Mouse (Mus musculus): ENCODE results near the gene Ptger3. TPM values are rescaled to one million over a fixed set of nuclear protein-coding genes. Genes with fewer than 3 reads are reported as not detected.
A peak's percentile ranks its signal among the peaks of the same experiment; 100 is the strongest.

Gene Ptger3
- 13.6 and 13.9 TPM in 2 replicates for polyA plus RNA-seq (2015; fragmentation: Nextera tagmentation; extraction: Ambion mirVana)

DNA sequence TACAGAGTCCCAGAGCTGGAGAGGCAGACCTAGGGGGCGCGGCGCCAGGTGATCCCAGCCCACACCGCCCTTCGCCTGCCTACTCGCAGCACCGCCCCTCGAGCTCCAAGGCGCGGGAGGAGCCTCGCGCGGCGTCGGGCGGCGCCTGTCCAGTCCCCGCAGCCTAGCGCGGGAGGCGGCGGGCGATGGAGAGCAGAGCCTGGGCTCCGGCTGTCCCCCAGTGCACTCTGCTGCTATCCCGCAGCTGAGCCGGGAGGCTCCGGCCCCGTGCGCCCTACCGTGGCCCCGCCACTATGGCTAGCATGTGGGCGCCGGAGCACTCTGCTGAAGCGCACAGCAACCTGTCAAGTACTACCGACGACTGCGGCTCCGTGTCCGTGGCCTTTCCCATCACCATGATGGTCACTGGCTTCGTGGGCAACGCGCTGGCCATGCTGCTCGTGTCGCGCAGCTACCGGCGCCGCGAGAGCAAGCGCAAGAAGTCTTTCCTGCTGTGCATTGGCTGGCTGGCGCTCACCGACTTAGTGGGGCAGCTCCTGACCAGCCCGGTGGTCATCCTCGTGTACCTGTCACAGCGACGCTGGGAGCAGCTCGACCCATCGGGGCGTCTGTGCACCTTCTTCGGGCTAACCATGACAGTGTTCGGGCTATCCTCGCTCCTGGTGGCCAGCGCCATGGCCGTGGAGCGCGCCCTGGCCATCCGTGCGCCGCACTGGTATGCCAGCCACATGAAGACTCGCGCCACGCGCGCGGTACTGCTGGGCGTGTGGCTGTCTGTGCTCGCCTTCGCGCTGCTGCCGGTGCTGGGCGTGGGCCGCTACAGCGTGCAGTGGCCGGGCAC, at the start of gene Ptger3:
Ptger3 (plus strand) TSS at position 168 of the 841 bp plus-strand sequence.
- H3K9ac ChIP-seq: peak within 1 kb of the TSS; percentile 32
- peaks cover 25% of the 10 kb centered on the region for H3K27me3 ChIP-seq (replicated peaks)
- no peaks in the 10 kb centered on the region for H3K36me3 ChIP-seq
- H3K4me3 ChIP-seq (replicated peaks): peak within 1 kb of the TSS; percentile 53
- peak within 1 kb of the TSS; percentile 95 for H3K4me2 ChIP-seq (replicated peaks)
- peaks cover 11% of the 10 kb centered on the region for H3K4me1 ChIP-seq (replicated peaks)
- H3K9me3 ChIP-seq: no peaks in the 10 kb centered on the region
- under 1% methylated on average over 84 of the region's 84 CpGs for WGBS
- no peak within 1 kb of the TSS for H3K27ac ChIP-seq
- peak; percentile 85 for ATAC-seq

DNA sequence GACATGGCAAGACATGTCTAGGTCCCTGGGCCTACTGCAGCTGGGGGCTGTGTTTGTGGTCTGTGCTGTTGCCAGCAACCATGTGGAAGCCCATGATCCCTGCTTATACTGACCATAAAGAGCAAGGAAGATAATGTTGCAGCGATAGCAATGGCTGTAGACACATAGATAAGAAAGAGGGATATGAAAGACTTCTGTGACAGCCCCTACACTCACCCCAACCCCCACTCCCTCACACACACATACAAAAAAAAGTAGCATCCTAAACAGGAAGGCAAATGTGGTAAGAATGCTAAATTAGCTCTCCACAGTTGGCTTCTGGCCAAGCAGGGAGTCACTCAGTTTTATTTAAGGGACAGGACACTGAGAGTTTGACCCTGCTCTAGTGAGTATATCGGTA, 48.7 kb upstream of the Ptger3 start:
- H3K36me3 ChIP-seq: no peaks in the 10 kb centered on the region
- no peak for ATAC-seq
- H3K9ac ChIP-seq: no peak overlapping the region
- H3K27ac ChIP-seq: no peak overlapping the region
- H3K4me1 ChIP-seq (replicated peaks): no peaks in the 10 kb centered on the region
- H3K4me2 ChIP-seq (replicated peaks): no peak overlapping the region
- WGBS: 47% methylated on average over 2 of the region's 2 CpGs
- no peaks in the 10 kb centered on the region for H3K27me3 ChIP-seq (replicated peaks)
- no peak overlapping the region for H3K4me3 ChIP-seq (replicated peaks)
- no peaks in the 10 kb centered on the region for H3K9me3 ChIP-seq

DNA sequence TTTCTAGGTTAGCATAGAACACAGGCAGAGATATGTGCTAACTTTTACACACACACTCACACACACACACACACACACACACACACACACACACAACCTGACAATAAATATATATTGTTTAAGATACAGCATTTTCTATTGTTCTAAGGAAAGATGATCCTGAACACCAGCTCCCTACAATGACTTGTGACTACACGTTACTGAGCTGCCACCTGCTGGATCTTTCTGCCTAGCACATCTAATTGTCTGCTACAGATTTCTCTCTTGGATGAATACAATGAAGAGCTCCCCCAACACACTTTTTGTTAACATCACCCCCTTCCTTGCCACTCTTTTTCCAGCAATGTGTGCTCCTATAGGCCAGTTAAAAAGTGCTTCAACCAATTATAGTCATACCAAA, 46.3 kb upstream of the Ptger3 start:
- Histone ChIP-seq H3K4me2 (replicated peaks) (no peak overlapping the region), H3K36me3 (no peaks in the 10 kb centered on the region), H3K4me3 (replicated peaks) (no peak overlapping the region), H3K27me3 (replicated peaks) (0 out of 2 replicates have a peak, but pooled peaks cover 3% of the 10 kb centered on the region), H3K27ac (no peak overlapping the region), H3K9me3 (no peaks in the 10 kb centered on the region), H3K4me1 (replicated peaks) (no peaks in the 10 kb centered on the region), H3K9ac (no peak overlapping the region)
- WGBS: 8% methylated on average over 1 of the region's 1 CpGs
- no peak for ATAC-seq

DNA sequence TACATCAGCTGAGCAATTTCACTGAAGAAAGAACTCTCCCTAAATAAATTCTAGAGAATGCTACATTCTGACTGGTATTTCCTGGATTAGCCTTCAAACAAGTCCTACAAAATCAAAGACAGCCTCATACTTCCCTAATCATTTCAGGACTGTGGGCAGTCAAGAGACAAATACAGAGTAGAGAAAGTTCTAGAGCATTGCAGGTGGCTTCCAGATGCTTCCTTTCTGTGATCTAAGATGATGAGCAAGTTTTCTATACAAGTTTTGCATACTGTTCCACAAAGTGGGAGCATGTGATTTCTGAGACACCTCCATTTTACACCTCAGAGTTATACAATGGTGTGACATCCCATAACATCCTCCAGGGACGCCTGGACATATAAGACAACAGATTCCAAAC, 42.9 kb upstream of the Ptger3 start:
- Histone ChIP-seq H3K4me2 (replicated peaks) (no peak overlapping the region), H3K27ac (no peak overlapping the region), H3K36me3 (no peaks in the 10 kb centered on the region), H3K27me3 (replicated peaks) (0 out of 2 replicates have a peak, but pooled peaks cover 7% of the 10 kb centered on the region), H3K9ac (no peak overlapping the region), H3K4me1 (replicated peaks) (no peaks in the 10 kb centered on the region), H3K4me3 (replicated peaks) (no peak overlapping the region), H3K9me3 (no peaks in the 10 kb centered on the region)
- 35% methylated on average over 1 of the region's 1 CpGs for WGBS
- no peak for ATAC-seq

DNA sequence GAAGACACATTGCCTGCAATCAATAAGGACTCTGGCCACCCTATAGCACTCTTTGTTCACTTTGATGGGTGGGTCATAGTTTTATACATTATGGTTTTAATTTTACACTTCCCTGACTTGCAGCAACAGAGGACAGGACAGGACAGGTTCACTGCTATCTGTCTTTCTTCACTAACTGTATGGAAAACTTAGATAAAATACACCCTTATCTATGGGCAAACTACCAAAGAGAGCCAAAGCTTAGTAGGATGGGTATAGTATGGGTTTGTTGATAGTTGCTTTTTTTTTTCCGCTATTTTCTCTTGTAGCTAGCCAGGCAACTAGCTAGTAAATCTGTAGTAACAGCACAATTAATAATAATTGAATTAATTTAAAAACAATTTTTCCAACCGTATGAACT, 35.1 kb upstream of the Ptger3 start:
- H3K4me2 ChIP-seq (replicated peaks): no peak overlapping the region
- no peak for ATAC-seq
- WGBS: 81% methylated on average over 2 of the region's 2 CpGs
- H3K9me3 ChIP-seq: no peaks in the 10 kb centered on the region
- no peak overlapping the region for H3K9ac ChIP-seq
- H3K27ac ChIP-seq: no peak overlapping the region
- H3K36me3 ChIP-seq: no peaks in the 10 kb centered on the region
- 0 out of 2 replicates have a peak, but pooled peaks cover 4% of the 10 kb centered on the region for H3K4me1 ChIP-seq (replicated peaks)
- H3K4me3 ChIP-seq (replicated peaks): no peak overlapping the region
- H3K27me3 ChIP-seq (replicated peaks): peaks cover 14% of the 10 kb centered on the region

DNA sequence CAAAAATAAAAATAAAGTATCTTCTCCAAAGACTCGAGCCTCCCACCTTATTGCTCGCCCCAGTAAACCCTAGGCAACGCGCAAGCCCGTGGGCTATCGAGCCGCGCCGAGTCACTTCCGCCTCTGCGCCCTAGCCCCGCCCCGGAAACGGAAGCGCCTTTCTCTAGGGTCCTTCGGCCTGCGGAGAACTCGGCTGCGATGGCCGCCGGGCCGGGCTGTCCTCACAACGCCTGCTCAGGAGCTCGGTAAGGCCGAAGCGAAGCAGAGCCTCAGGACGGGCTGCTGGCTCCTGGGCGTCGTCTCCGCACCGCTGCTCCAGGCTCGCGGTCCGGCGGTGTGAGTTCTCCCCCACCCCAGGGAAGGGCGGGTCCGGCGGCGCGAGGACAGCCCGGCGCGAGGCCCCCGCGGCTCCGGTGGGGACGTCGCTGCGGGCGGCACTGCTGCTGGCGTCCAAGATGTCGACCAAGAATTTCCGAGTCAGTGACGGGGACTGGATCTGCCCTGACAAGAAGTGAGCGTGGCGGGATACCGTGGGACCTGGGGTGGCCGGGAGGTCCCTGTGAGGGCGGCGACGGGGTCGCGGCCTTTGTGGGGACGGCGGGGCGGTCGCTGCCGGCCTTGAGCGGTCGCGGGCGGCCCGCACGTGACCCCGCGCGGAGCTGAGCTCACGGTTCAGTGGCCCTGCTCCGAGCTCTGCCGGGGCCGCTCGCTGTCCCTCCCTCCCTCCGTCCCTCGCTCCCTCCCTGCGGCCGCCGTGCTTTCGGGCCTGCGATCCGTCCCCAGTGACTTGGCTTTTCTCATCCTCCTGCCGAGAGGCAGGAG, 32.5 kb upstream of the Ptger3 start, which contains the start of gene Zranb2:
Zranb2 (plus strand) TSS at position 197 of the 822 bp plus-strand sequence.
- H3K27me3 ChIP-seq (replicated peaks): peaks cover 10% of the 10 kb centered on the region
- peak within 1 kb of the TSS; percentile 92 for H3K27ac ChIP-seq
- H3K9ac ChIP-seq: peak within 1 kb of the TSS; percentile 83
- peak within 1 kb of the TSS; percentile 63 for H3K4me2 ChIP-seq (replicated peaks)
- 0 out of 2 replicates have a peak, but pooled peaks cover 4% of the 10 kb centered on the region for H3K4me1 ChIP-seq (replicated peaks)
- H3K36me3 ChIP-seq: no peaks in the 10 kb centered on the region
- peak; percentile 97 for ATAC-seq
- peak within 1 kb of the TSS; percentile 71 for H3K4me3 ChIP-seq (replicated peaks)
- H3K9me3 ChIP-seq: no peaks in the 10 kb centered on the region
- under 1% methylated on average over 90 of the region's 91 CpGs for WGBS

DNA sequence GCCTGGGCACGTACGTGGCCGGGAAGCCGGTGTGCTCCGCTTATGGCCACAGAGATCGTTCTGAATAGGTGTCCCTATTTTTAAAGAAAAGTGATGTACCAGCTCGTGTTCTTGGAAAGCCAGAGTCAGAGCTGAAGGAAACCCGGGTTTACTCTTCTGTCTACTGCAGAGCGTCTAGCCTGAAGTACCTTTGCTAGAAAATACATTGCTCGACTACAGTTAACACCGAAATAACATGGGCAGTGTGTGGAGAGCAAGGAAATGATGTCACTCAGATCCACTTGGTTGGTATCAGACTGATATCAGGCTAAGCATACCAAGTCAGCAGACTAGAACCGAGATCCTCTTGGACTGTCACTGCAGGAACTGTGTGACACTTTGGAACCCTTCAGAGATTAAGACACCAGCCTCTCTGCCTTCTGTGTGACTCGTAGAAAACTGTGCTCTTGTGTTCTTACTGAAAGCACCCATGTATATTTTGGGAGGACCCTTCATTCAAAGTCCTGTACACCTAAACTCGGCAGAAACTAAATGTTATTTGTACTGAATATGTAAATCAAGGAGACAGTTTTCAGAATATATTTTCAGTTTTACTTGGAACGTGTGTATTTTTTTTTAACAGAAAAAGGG, 31.8 kb upstream of the Ptger3 start:
- H3K27ac ChIP-seq: peak overlapping the region; percentile 92
- peak overlapping the region; percentile 83 for H3K9ac ChIP-seq
- ATAC-seq: peak; percentile 52
- 2% methylated on average over 15 of the region's 15 CpGs for WGBS
- H3K4me3 ChIP-seq (replicated peaks): peak overlapping the region; percentile 71
- H3K4me2 ChIP-seq (replicated peaks): peak overlapping the region; percentile 63
- 0 out of 2 replicates have a peak, but pooled peaks cover 4% of the 10 kb centered on the region for H3K4me1 ChIP-seq (replicated peaks)
- H3K27me3 ChIP-seq (replicated peaks): peaks cover 10% of the 10 kb centered on the region
- H3K36me3 ChIP-seq: no peaks in the 10 kb centered on the region
- no peaks in the 10 kb centered on the region for H3K9me3 ChIP-seq

DNA sequence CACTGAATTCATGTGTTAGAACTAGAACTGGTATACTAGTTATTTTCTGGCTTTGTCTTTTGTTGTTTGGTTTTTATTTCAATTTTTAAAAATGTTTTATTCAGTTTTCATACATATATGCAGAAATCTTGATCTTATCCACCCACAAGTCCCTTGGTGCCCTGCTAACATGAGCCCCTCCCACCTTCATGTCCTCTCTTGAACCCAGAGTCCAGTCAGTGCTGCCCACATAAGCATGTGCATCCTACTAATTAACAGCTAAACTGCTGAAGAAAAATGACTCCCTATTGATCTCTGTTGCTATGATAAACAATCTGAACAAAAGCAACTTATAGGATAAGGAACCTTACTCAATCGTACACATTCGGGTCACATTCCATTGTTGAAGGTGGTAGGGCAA, 17.4 kb upstream of the Ptger3 start:
- Histone ChIP-seq H3K4me1 (replicated peaks) (no peaks in the 10 kb centered on the region), H3K4me3 (replicated peaks) (no peak overlapping the region), H3K36me3 (peaks cover 18% of the 10 kb centered on the region), H3K9ac (no peak overlapping the region), H3K27ac (no peak overlapping the region), H3K9me3 (no peaks in the 10 kb centered on the region), H3K4me2 (replicated peaks) (no peak overlapping the region), H3K27me3 (replicated peaks) (no peaks in the 10 kb centered on the region)
- 95% methylated on average over 2 of the region's 2 CpGs for WGBS
- ATAC-seq: peak; percentile 6; the same call in 1 of the 2 replicates

DNA sequence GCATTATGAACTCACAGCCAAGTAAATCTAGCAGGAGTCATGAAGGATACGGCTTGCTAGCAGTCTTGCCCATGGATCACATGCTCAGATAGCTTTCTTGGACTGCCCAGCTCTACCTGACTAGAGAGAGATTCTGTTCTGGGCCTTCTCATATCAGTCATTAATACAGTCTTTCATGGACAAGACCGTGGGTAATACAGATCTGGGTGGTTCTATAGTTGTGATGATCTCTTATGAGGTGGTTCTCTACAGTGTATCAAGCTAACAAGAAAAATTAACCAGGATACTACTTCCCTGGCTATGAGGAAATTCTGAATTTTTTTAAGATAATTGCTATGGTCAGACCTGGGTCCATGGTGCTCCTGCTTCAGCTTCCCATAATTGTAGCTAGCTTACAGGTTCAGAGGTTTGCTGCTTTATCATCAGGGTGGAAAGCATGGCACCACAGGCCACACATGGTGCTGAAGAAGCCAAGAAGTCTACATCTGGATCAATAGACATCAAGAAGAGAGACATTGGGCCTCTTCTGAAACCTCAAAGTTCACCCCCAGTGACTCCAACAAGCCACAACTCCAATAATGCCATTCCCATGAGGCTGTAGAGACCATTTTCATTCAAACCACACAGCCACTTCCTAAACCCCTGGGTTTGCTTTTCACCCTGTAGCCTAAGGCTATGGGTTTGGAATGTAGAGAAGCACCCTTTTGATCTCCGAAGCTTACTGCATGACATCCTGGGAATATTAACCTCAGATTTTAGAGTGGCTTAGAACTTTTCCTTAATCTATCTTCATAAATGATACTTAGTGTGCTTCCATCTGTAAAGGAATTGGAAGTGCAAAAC, 16.7 kb upstream of the Ptger3 start:
- Histone ChIP-seq H3K9ac (no peak overlapping the region), H3K9me3 (no peaks in the 10 kb centered on the region), H3K27me3 (replicated peaks) (no peaks in the 10 kb centered on the region), H3K27ac (no peak overlapping the region), H3K4me1 (replicated peaks) (no peaks in the 10 kb centered on the region), H3K36me3 (peaks cover 15% of the 10 kb centered on the region; the same call in 1 of the 2 replicates), H3K4me2 (replicated peaks) (no peak overlapping the region), H3K4me3 (replicated peaks) (no peak overlapping the region)
- ATAC-seq: peak; percentile 36; the same call in 1 of the 2 replicates
- 93% methylated on average over 3 of the region's 3 CpGs for WGBS

DNA sequence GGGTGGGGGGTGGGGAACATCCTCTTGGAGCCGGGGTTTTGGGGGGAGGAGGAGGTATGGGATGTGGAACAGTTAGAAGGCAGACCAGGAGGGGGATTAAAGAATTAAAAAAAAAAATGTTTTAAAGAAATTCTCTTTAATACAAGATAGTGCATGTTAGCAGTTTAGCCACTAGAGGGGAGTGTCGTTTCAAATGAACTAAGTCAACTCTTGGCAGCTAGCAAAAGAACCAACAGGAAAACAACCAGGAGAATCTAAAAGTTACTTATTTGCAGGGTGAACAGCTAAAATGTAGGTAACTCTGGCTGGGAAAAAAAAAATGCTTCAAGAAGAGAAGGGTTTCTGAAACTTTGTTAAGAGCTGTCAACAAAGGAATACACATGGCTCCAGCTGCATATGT, 1.5 kb upstream of the Ptger3 start:
- ATAC-seq: no peak
- Histone ChIP-seq H3K9ac (no peak overlapping the region), H3K4me2 (replicated peaks) (no peak overlapping the region), H3K27ac (no peak overlapping the region), H3K4me1 (replicated peaks) (peaks cover 11% of the 10 kb centered on the region), H3K27me3 (replicated peaks) (peaks cover 25% of the 10 kb centered on the region), H3K9me3 (no peaks in the 10 kb centered on the region), H3K36me3 (no peaks in the 10 kb centered on the region), H3K4me3 (replicated peaks) (no peak overlapping the region)
- 2% methylated on average over 2 of the region's 2 CpGs for WGBS

DNA sequence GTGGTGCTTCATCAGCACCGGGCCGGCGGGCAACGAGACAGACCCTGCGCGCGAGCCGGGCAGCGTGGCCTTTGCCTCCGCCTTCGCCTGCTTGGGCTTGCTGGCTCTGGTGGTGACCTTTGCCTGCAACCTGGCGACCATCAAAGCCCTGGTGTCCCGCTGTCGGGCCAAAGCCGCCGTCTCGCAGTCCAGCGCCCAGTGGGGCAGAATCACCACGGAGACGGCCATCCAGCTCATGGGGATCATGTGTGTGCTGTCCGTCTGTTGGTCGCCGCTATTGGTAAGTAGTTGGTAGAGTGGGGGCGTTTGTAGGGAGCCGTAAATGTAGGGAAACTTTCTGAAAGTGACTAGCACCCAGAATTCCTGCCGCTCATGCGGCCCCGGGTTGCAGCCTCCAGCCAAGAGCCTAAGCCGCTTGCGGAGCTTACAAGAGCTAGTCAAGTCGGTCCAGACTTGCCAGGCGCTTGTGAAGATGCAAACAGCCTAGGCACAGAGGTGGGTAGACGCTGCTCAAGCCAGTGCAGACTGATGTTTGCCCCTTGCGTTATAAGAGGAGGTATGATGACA, 957 bp downstream of the Ptger3 start:
- Histone ChIP-seq H3K4me2 (replicated peaks) (peak overlapping the region; percentile 95), H3K4me1 (replicated peaks) (peaks cover 11% of the 10 kb centered on the region), H3K27me3 (replicated peaks) (peaks cover 25% of the 10 kb centered on the region), H3K27ac (no peak overlapping the region), H3K36me3 (no peaks in the 10 kb centered on the region), H3K9me3 (no peaks in the 10 kb centered on the region), H3K4me3 (replicated peaks) (peak overlapping the region; percentile 53), H3K9ac (peak overlapping the region; percentile 32)
- ATAC-seq: 0 out of 2 replicates have a peak, but pooled peaks have one; percentile 11
- 3% methylated on average over 34 of the region's 34 CpGs for WGBS
